ENCODE assay signal across 17 mouse cellular contexts in the genomic region with DNA sequence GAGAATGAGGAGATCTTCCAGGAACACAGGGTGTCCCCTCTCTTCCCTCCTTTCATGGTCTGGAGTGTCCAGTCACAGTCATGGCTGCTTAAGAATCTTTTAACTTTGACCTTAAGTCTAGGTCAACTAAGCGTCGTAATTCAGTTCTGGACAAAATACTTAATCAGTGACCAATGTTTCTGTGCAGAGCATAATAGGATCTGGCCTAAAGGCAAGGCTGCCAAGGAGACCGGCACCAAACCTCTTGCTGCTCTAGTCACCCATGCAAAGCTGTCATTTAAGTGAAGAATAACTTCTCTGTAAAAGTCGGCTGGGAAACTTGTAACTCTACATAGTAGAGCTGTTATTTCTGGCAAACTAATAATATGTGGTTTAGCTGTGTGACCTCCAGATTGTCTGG.
"Had no signal": no experiment of that assay in that cellular context is flagged by ENCODE, and none has a peak within 500 bp of the region (broad histone marks: within the 10 kb centered on the region; RNA-seq: fewer than 3 reads in every experiment).

No protein-coding gene starts in this region.

- H3K9ac ChIP-seq: liver, embryonic 13.5 days had no signal

- H3K27me3 ChIP-seq: liver, embryonic 13.5 days had no signal

- H3K9me3 ChIP-seq: liver, embryonic 13.5 days had no signal

- H3K27ac ChIP-seq: hindbrain, postnatal 0 days; layer of hippocampus, adult 2 months; left cerebral cortex, adult 2 months; liver, embryonic 13.5 days; stomach, postnatal 0 days had no signal

- ATAC-seq: hindbrain, postnatal 0 days; inflammation-experienced regulatory T-cells, adult 6 months; intestine, embryonic 16.5 days had no signal

- H3K4me2 ChIP-seq: liver, embryonic 13.5 days; midbrain, embryonic 11.5 days had no signal

- H3K4me3 ChIP-seq: layer of hippocampus, adult 2 months; left cerebral cortex, adult 2 months; liver, embryonic 13.5 days had no signal

- DNase-seq: layer of hippocampus, adult 9-11 months; liver, embryonic 13.5 days; lung, adult 2 months; lung, postnatal 14 days; lung, postnatal 4 days; midbrain, embryonic 14.5 days; right cerebral cortex, adult 18-20 months; thymus, adult 2 months; thymus, postnatal 14 days; thymus, postnatal 4 days had no signal
